Mouse (Mus musculus) MEL (cell line): Measurements from ENCODE around the gene Itpr2. TPM values are rescaled to one million over a fixed set of nuclear protein-coding genes. Genes with fewer than 3 reads are reported as not detected.

Source experiments
- DNase-seq: peaks from one replicate; pipeline ENCODE4 v3.0.0; 2011; ENCODE audit warnings: low read depth, low spot score
- H3K27ac ChIP-seq: 2 replicates; pipeline ENCODE4 v1.5.1; 2012; ENCODE audit warnings: low read depth, mild to moderate bottlenecking, control low read depth, low read length, moderate library complexity; ENCODE audit not compliant: control insufficient read depth
- H3K27me3 ChIP-seq, 2 experiments: fragments of 150-350 bp in 1 of 2; sonication (generic) in 1 of 2; 2 replicates each; pipeline ENCODE4 v1.6.1; 2012; ENCODE audit warnings: low read length in 2 of 2, mild to moderate bottlenecking in 2 of 2, improper control_type of control experiment in 1 of 2, moderate library complexity in 1 of 2; ENCODE audit not compliant: insufficient read depth in 2 of 2, control insufficient read depth in 1 of 2
- H3K36me3 ChIP-seq, 2 experiments: 2 replicates each; pipeline ENCODE4 v1.6.1; 2012 to 2014; ENCODE audit warnings: low read length in 2 of 2, improper control_type of control experiment in 1 of 2, inconsistent platforms in 1 of 2, mild to moderate bottlenecking in 1 of 2; ENCODE audit not compliant: insufficient read depth in 2 of 2, control insufficient read depth in 1 of 2
- H3K4me1 ChIP-seq, 2 experiments: fragments of 150-350 bp in 1 of 2; sonication (generic) in 1 of 2; 2 replicates each; pipeline ENCODE4 v1.6.1; 2012; ENCODE audit warnings: low read length in 2 of 2, improper control_type of control experiment in 1 of 2, mild to moderate bottlenecking in 1 of 2; ENCODE audit not compliant: insufficient read depth in 2 of 2, control insufficient read depth in 1 of 2
- H3K4me3 ChIP-seq, 2 experiments: fragments of 150-350 bp in 1 of 2; sonication (generic) in 1 of 2; 2 replicates each; pipeline ENCODE4 v1.5.1; 2012; ENCODE audit warnings: low read depth in 2 of 2, low read length in 2 of 2, mild to moderate bottlenecking in 2 of 2, moderate library complexity in 2 of 2, control low read depth in 1 of 2, improper control_type of control experiment in 1 of 2; ENCODE audit not compliant: control insufficient read depth in 1 of 2, insufficient read depth in 1 of 2
- H3K79me2 ChIP-seq: 2 replicates; pipeline ENCODE4 v1.6.1; 2012; ENCODE audit warnings: mild to moderate bottlenecking, low read length, moderate library complexity; ENCODE audit not compliant: control insufficient read depth, poor library complexity, insufficient read depth
- H3K9ac ChIP-seq: 2 replicates; pipeline ENCODE4 v1.6.1; 2012; ENCODE audit warnings: low read depth, mild to moderate bottlenecking, control low read depth, low read length, moderate library complexity; ENCODE audit not compliant: control insufficient read depth, poor library complexity, severe bottlenecking
- H3K9me3 ChIP-seq: fragments of 150-350 bp; sonication (generic); replicated peaks from 2 replicates; pipeline ENCODE4 v1.6.1; 2012; ENCODE audit warnings: mild to moderate bottlenecking, low read length, improper control_type of control experiment, moderate library complexity; ENCODE audit not compliant: insufficient read depth
- CHD2 ChIP-seq: IDR thresholded peaks from 2 replicates; pipeline ENCODE4 v1.6.1; 2011; ENCODE audit warnings: low read length, improper control_type of control experiment
- CTCF ChIP-seq, 3 experiments: IDR thresholded peaks in 2 of 3; conservative IDR thresholded peaks in 1 of 3; 2 replicates each; pipeline ENCODE4 v1.5.1; 2011 to 2012; ENCODE audit warnings: low read length in 3 of 3, low read depth in 2 of 3, mild to moderate bottlenecking in 2 of 3, improper control_type of control experiment in 1 of 3, inconsistent platforms in 1 of 3, mixed read lengths in 1 of 3, moderate library complexity in 1 of 3; ENCODE audit not compliant: control insufficient read depth in 1 of 3, insufficient read depth in 1 of 3, poor library complexity in 1 of 3, severe bottlenecking in 1 of 3
- ELF1 ChIP-seq: IDR thresholded peaks from 2 replicates; pipeline ENCODE4 v1.6.1; 2014; ENCODE audit warnings: low read depth, mild to moderate bottlenecking, inconsistent platforms, low read length, improper control_type of control experiment, moderate library complexity
- GABPA ChIP-seq: IDR thresholded peaks from 2 replicates; pipeline ENCODE4 v1.6.1; 2012; ENCODE audit warnings: low read depth, mild to moderate bottlenecking, inconsistent platforms, low read length, improper control_type of control experiment, moderate library complexity
- GATA1 ChIP-seq: IDR thresholded peaks from 2 replicates; pipeline ENCODE4 v1.6.1; 2011; ENCODE audit warnings: low read depth, low read length, improper control_type of control experiment
- MAZ ChIP-seq: IDR thresholded peaks from 2 replicates; pipeline ENCODE4 v1.6.1; 2012; ENCODE audit warnings: low read depth, mild to moderate bottlenecking, inconsistent platforms, low read length, improper control_type of control experiment
- MXI1 ChIP-seq: IDR thresholded peaks from 2 replicates; pipeline ENCODE4 v1.6.1; 2011; ENCODE audit warnings: mild to moderate bottlenecking, low read depth, low read length, improper control_type of control experiment
- MYB ChIP-seq: IDR thresholded peaks from 2 replicates; pipeline ENCODE4 v1.6.1; 2011; ENCODE audit warnings: mild to moderate bottlenecking, low read depth, low read length, improper control_type of control experiment
- MYC ChIP-seq: IDR thresholded peaks from 2 replicates; pipeline ENCODE4 v1.6.1; 2011; ENCODE audit warnings: low read depth, mild to moderate bottlenecking, low read length, improper control_type of control experiment, moderate library complexity
- NRF1 ChIP-seq: IDR thresholded peaks from 2 replicates; pipeline ENCODE4 v1.6.1; 2014; ENCODE audit warnings: low read depth, mild to moderate bottlenecking, inconsistent platforms, low read length, improper control_type of control experiment, moderate library complexity; ENCODE audit not compliant: poor library complexity, insufficient read depth, severe bottlenecking
- POLR2AphosphoS5 ChIP-seq: IDR thresholded peaks from 2 replicates; pipeline ENCODE4 v1.6.1; 2012; ENCODE audit warnings: low read depth, borderline replicate concordance, mild to moderate bottlenecking, inconsistent platforms, low read length, moderate library complexity, mixed read lengths
- TBP ChIP-seq: IDR thresholded peaks from 2 replicates; pipeline ENCODE4 v1.8.0; 2011; ENCODE audit warnings: low read depth, low read length, improper control_type of control experiment
- TCF12 ChIP-seq: IDR thresholded peaks from 2 replicates; pipeline ENCODE4 v1.6.1; 2014; ENCODE audit warnings: low read depth, mild to moderate bottlenecking, inconsistent platforms, low read length, improper control_type of control experiment, moderate library complexity
- UBTF ChIP-seq: IDR thresholded peaks from 2 replicates; pipeline ENCODE4 v1.6.1; 2012; ENCODE audit warnings: low read depth, mild to moderate bottlenecking, inconsistent platforms, low read length, improper control_type of control experiment, moderate library complexity, borderline replicate concordance; ENCODE audit not compliant: insufficient read depth
- USF2 ChIP-seq, 2 experiments: IDR thresholded peaks; 2 replicates each; pipeline ENCODE4 v1.6.1; 2011 to 2012; ENCODE audit warnings: improper control_type of control experiment in 2 of 2, low read length in 2 of 2, borderline replicate concordance in 1 of 2, inconsistent platforms in 1 of 2, low read depth in 1 of 2, mild to moderate bottlenecking in 1 of 2; ENCODE audit not compliant: insufficient read depth in 1 of 2
- ZC3H11A ChIP-seq: IDR thresholded peaks from 2 replicates; pipeline ENCODE4 v1.6.1; 2012; ENCODE audit warnings: low read depth, mild to moderate bottlenecking, inconsistent platforms, low read length, improper control_type of control experiment
- polyA plus RNA-seq, 2 experiments: library from polyadenylated mRNA; stranded (reverse) in 1 of 2; unstranded in 1 of 2; fragments of >175 nt in 1 of 2; fragments of >200 nt in 1 of 2; gene quantifications; 2 replicates each; pipeline versions ENCODE4 v1.2.1 to v1.2.4; 2012; ENCODE audit warnings: low replicate concordance in 2 of 2, low read depth in 1 of 2; ENCODE audit not compliant: insufficient read length in 2 of 2, insufficient read depth in 1 of 2, missing spikeins in 1 of 2
- total RNA-seq: library from RNA; depleted of rRNA; stranded (reverse); fragments of 300-350 nt; gene quantifications from 2 replicates; pipeline ENCODE4 v1.2.3, GENCODE M21; 2012

Gene Itpr2
- total and polyA plus RNA-seq, 3 experiments: 1.5 to 3.0 TPM; not detected in 1

DNA sequence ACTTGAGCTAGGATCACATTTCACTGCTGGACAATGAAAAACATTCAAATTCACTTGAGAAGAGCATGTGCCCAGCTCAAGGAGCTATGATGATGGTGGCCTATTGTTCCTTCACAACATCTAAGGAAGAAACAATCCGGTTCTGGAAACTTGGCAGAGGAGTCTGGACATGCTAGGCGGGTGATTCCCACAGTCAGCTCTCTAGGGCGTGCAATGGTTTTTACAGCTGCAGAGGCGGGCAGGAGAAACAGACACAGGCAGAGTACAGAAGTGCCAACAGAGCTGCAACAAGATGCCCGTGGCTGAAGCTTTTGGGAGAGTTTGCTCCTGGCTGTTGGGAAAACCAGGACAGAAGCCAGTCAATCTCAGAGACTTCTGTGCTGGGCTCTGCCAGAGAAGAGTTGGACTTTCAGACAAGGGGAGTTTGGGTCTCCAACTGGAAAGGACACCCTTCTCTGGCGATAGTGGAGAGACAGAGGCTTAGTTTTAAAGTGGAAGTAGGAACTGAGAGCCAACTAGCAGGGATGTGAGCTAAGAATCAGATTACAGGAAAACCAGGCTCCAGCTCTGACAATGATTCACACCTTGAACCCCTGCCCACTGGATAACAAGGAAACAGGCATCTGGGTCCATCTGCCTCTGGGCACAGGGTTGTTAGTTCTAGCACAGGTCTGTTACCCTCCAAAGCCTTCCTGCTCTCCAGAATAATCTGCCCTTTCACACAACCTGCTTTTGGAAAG lies 28.6 kb downstream of the Itpr2 start:
- no peak overlapping the region for H3K27ac ChIP-seq
- no peak overlapping the region for H3K9ac ChIP-seq
- H3K27me3 ChIP-seq: no peaks in the 10 kb centered on the region
- peaks cover 0 to 3% of the 10 kb centered on the region in 2 experiments; a peak in 2 of 4 replicates for H3K4me1 ChIP-seq
- H3K4me3 ChIP-seq: no peak overlapping the region
- peaks cover 0 to under 1% of the 10 kb centered on the region in 2 experiments; a peak in 2 of 4 replicates for H3K36me3 ChIP-seq
- H3K9me3 ChIP-seq: no peaks in the 10 kb centered on the region
- H3K79me2 ChIP-seq: no peaks in the 10 kb centered on the region
- TF ChIP-seq MAZ: no peak
- TF ChIP-seq GATA1: no peak
- TF ChIP-seq UBTF: no peak
- no peak for TF ChIP-seq MXI1
- no peak for TF ChIP-seq TBP
- no peak for TF ChIP-seq MYC
- TF ChIP-seq TCF12: no peak
- no peak for TF ChIP-seq CHD2
- no peak for TF ChIP-seq MYB
- no peak for TF ChIP-seq NRF1
- no peak for TF ChIP-seq ZC3H11A
- no peak for TF ChIP-seq POLR2AphosphoS5
- no peak for TF ChIP-seq USF2 (IDR thresholded peaks at IDR 0.05; ENCODE audit: borderline replicate concordance in 1 of 2, insufficient read depth in 1 of 2, low read depth in 1 of 2, low read length in 2 of 2)
- DNase-seq: no peak

DNA sequence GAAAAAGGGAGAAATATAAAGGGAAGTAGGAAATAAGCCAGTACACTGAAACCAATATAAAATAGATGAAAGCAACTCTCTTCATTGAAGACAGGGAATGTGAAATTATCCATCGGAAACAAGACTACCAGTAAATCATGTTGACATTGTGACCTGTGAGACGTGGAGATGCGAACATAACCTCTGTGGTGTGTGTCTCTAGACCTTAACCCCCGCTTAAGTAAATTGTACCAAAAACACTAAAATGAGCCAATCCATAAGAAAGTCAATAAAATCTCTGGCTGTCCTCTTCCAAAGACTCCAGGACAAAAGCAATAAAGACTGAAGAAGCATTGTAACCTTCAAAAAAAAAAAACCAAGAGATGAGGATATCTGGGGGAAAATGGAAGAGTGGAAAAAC lies 31.6 kb downstream of the Itpr2 start:
- Histone ChIP-seq H3K4me3 (no peak overlapping the region), H3K36me3 (no peaks in the 10 kb centered on the region), H3K9ac (no peak overlapping the region), H3K27ac (no peak overlapping the region), H3K27me3 (no peaks in the 10 kb centered on the region), H3K79me2 (no peaks in the 10 kb centered on the region), H3K4me1 (no peaks in the 10 kb centered on the region), H3K9me3 (no peaks in the 10 kb centered on the region)
- DNase-seq: no peak
- TF ChIP-seq ELF1: no peak
- no peak for TF ChIP-seq MYC
- no peak for TF ChIP-seq GABPA
- no peak for TF ChIP-seq CTCF (IDR thresholded peaks at IDR 0.05 in 2 of 3, conservative IDR thresholded peaks at IDR 0.05 in 1 of 3; ENCODE audit: control insufficient read depth in 1 of 3, insufficient read depth in 1 of 3, low read depth in 2 of 3, low read length in 3 of 3, poor library complexity in 1 of 3, severe bottlenecking in 1 of 3)
